Mouse (Mus musculus) embryonic facial prominence, embryonic 12.5 days (tissue): ENCODE data around the gene D10Wsu102e. TPM values are rescaled to one million over a fixed set of nuclear protein-coding genes. Genes with fewer than 3 reads are reported as not detected.
"Not testable (repeated sequence)": the region's sequence is repeated elsewhere in the genome, so short reads cannot be mapped to it uniquely, and the experiment has no call there.

Source experiments
- ATAC-seq: fragments of 200-750 bp; cut with Nextera tagmentation; 2 replicates; pipeline ENCODE4 v1.8.0; 2017; ENCODE audit not compliant: insufficient number of reproducible peaks, insufficient read depth, low FRiP score, low TSS enrichment
- H3K27ac ChIP-seq: fragments of 300-500 bp; sonication (generic); 2 replicates; pipeline ENCODE4 v1.5.1; 2016; ENCODE audit warnings: mild to moderate bottlenecking
- H3K27me3 ChIP-seq: fragments of 300-500 bp; sonication (generic); 2 replicates; pipeline ENCODE4 v1.6.1; 2016; ENCODE audit warnings: mild to moderate bottlenecking, moderate library complexity
- H3K36me3 ChIP-seq: fragments of 300-500 bp; sonication (generic); 2 replicates; pipeline ENCODE4 v1.6.1; 2016; ENCODE audit warnings: mild to moderate bottlenecking
- H3K4me1 ChIP-seq: fragments of 300-500 bp; sonication (generic); 2 replicates; pipeline ENCODE4 v1.6.1; 2016
- H3K4me2 ChIP-seq: fragments of 300-500 bp; sonication (generic); replicated peaks from 2 replicates; pipeline ENCODE4 v1.6.1; 2016; ENCODE audit warnings: mild to moderate bottlenecking, moderate library complexity
- H3K4me3 ChIP-seq: fragments of 300-500 bp; sonication (generic); 2 replicates; pipeline ENCODE4 v1.5.1; 2016; ENCODE audit warnings: mild to moderate bottlenecking
- H3K9ac ChIP-seq: fragments of 300-500 bp; sonication (generic); 2 replicates; pipeline ENCODE4 v1.6.1; 2016; ENCODE audit warnings: mild to moderate bottlenecking, moderate library complexity
- H3K9me3 ChIP-seq: fragments of 300-500 bp; sonication (generic); 2 replicates; pipeline ENCODE4 v1.6.1; 2016; ENCODE audit warnings: mild to moderate bottlenecking, moderate library complexity
- WGBS: fragments of 180-500 bp; shearing (Covaris S2); methylation state at CpG from one replicate; pipeline ENCODE4 v1.1.7; 2016; 5-methylcytosine and 5-hydroxymethylcytosine counted together
- polyA plus RNA-seq: library from polyadenylated mRNA; unstranded; fragments of >200 nt; fragmentation: Nextera tagmentation; extraction: Ambion mirVana; gene quantifications from 2 replicates; pipeline ENCODE4 v1.2.1, GENCODE M21; 2016

Gene D10Wsu102e
- polyA plus RNA-seq, 1 experiment from 2014 or later, result 0.96 TPM

DNA sequence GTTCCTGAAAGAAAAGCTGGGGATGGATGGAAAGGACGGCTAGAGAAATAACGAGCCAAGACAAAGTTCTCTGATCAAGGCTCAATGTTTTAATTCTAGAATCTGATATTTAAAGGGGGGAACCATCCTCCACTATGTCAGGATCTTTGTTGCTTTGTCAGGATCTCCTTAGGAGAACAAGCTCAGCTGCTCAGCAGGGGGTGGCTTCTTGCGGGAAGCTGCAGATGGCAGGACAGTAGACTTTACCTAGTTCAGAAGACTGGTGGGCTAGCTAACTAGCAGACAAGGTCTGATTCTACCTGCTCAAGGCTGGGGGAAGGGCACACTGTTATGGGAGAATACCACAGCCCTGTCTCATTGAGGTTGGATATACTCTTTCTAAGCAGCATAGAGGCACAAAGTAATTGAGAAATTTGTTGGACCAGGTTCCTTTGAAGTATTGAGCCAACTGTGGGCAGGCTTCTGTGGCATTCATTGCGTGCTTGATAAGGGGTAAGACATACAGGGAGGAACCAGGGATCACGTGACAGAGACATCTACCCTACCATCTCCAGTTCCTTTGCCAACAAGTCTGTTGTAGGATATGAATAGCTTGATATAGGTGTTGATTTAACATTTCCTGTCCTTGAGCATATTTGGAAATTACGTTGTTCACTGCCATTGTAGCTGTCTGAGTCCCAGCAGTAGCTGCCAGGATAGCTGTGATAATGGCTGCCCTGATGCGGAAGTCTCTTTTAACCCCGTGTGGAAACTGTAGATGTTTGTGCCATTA is 17.1 kb downstream of the D10Wsu102e start:
- Histone ChIP-seq H3K36me3 (peaks cover 12% of the 10 kb centered on the region), H3K4me1 (no peaks in the 10 kb centered on the region), H3K9ac (no peak overlapping the region), H3K4me2 (no peak overlapping the region), H3K4me3 (no peak overlapping the region), H3K27me3 (no peaks in the 10 kb centered on the region), H3K27ac (no peak overlapping the region), H3K9me3 (no peaks in the 10 kb centered on the region)
- no peak for ATAC-seq
- WGBS, result 92% methylated on average over 8 of the region's 8 CpGs

DNA sequence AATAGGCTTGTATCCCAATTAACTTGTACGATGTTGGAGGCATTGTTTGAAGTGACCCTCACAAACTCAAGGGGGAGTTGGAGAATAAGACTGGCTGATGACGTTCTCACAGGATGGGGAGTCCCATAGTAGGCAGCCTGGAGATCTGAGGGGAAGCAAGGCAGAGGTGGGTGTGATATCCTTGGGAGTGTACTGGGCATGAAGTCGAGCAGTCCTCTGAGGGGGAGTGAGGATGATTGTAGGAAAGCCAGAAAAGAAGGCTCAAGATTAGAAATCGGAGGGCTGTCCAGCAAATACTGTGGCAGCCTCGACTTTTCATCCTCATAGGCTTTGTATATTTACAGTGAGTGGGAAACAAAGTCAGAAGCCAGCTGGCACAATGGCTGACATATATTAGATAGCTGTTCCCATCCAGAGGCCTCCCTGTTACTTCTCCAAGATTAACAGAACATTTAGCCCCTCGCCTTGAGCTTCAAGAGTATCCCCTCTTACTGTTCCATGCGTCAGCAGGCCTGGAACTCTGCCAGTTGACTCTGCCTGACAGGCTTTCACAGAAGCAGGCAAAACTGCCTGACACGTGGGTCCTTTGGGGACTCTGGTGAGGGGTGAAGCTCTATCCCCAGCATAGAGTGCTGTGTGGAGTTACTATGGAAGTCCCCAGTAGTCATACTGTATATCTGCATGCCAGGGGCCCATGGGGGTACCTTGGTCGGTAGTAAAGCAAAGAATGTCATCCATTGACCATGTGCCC is 18.2 kb downstream of the D10Wsu102e start:
- H3K36me3 ChIP-seq, result peaks cover 10% of the 10 kb centered on the region
- H3K4me2 ChIP-seq, result no peak overlapping the region
- no peaks in the 10 kb centered on the region for H3K4me1 ChIP-seq
- H3K4me3 ChIP-seq, result no peak overlapping the region
- WGBS, result 84% methylated on average over 9 of the region's 9 CpGs
- H3K27me3 ChIP-seq, result no peaks in the 10 kb centered on the region
- H3K9ac ChIP-seq, result no peak overlapping the region
- H3K9me3 ChIP-seq, result no peaks in the 10 kb centered on the region
- no peak for ATAC-seq
- no peak overlapping the region for H3K27ac ChIP-seq

DNA sequence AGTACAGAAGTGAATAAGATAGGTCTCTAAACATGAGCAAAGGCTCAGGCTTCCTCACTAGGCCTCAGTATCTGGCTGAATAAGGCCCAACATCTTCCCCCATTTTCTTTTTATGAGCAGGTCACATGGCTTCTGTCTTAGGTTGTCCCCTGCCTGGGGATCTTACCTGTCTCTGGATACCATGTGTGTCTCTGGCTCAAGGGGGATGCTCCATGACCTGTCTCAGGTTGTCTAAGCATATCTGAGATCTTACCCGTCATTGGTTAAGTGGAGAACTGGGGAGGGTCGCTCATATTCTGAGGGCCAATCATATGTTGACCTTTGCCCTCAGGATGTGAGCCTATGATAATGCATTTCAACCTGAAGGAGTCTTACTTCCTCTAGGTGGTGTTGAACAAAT is 20.5 kb downstream of the D10Wsu102e start:
- no peaks in the 10 kb centered on the region for H3K27me3 ChIP-seq
- no peak overlapping the region for H3K27ac ChIP-seq
- no peak overlapping the region for H3K9ac ChIP-seq
- H3K4me2 ChIP-seq, result no peak overlapping the region
- no peak for ATAC-seq
- H3K4me3 ChIP-seq, result no peak overlapping the region
- H3K9me3 ChIP-seq, result no peaks in the 10 kb centered on the region
- peaks cover 10% of the 10 kb centered on the region for H3K36me3 ChIP-seq
- WGBS, result 89% methylated on average over 2 of the region's 2 CpGs
- no peaks in the 10 kb centered on the region for H3K4me1 ChIP-seq

DNA sequence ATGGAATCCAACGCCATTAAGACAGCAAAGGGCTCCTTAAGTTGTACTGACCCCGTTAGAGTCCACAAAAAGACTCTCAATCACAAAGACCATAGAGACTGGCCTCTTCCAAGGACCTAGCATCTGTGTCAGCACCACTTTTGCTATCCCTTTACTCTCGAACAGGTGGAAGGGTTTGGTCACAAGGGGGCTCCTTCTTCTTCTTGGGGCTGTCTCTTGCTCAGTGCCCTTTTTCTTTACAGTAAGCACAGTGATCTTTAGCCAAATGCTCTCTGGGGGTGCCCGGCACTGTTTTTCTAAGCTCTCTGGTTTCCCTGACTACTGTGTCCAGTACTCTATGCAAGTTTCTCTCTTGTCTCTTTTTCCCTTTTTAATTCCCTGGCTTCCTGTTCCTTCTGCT is 22.5 kb downstream of the D10Wsu102e start:
- Histone ChIP-seq H3K4me2 (no peak overlapping the region), H3K27me3 (no peaks in the 10 kb centered on the region), H3K9ac (no peak overlapping the region), H3K4me1 (no peaks in the 10 kb centered on the region), H3K36me3 (peaks cover 10% of the 10 kb centered on the region), H3K4me3 (no peak overlapping the region), H3K27ac (no peak overlapping the region), H3K9me3 (no peaks in the 10 kb centered on the region)
- 83% methylated on average over 4 of the region's 4 CpGs for WGBS
- ATAC-seq, result no peak

DNA sequence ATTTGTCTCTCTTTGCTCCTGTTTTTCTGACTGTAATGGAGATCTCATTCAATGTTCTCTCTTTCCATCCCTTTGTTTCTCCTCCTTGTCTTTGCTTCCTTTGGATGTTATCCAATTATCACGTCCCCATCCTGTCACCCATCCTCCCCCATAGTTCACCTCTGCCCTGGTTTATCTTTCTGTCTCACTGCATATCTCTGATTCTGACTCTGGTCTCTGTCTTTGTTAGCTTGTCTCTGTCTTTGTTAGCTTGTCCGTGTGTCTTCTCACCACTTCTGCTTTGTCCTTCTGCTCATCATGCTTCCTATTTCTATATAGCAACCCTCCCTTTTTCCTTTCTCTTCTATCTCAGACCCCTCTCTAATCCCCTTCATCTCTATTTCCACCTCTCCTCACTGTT is 23.0 kb downstream of the D10Wsu102e start:
- Histone ChIP-seq H3K36me3 (peaks cover 10% of the 10 kb centered on the region), H3K4me2 (no peak overlapping the region), H3K27ac (no peak overlapping the region)

DNA sequence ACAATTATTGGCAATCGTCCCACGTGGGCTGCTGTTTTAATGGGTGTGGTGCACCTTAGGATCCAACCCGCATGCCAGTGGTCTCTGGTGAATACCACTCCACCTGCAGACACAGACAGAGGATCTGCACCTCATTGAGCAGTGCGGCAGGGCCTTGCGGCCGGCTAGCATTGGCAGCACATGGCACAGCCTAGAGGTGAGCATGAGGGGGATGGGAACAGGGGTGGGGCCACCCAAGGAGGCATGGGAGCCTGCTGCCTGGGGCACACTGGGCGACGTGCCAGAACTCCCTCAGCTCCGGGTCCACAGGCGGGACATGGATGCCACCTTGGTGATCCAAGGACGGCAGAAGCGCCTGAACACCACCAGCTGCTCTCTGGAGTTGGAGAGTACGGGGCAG is 23.8 kb downstream of the D10Wsu102e start:
- ATAC-seq, result no peak
- no peak overlapping the region for H3K9ac ChIP-seq
- H3K4me1 ChIP-seq, result no peaks in the 10 kb centered on the region
- no peak overlapping the region for H3K4me2 ChIP-seq
- H3K4me3 ChIP-seq, result no peak overlapping the region
- no peaks in the 10 kb centered on the region for H3K9me3 ChIP-seq
- H3K36me3 ChIP-seq, result peaks cover 10% of the 10 kb centered on the region
- 94% methylated on average over 13 of the region's 13 CpGs for WGBS
- H3K27me3 ChIP-seq, result no peaks in the 10 kb centered on the region
- H3K27ac ChIP-seq, result no peak overlapping the region

More for the DNA sequence above, 23.0 kb downstream of the D10Wsu102e start:
- Histone ChIP-seq H3K4me3 (no peak overlapping the region), H3K4me1 (no peaks in the 10 kb centered on the region), H3K9ac (no peak overlapping the region), H3K9me3 (no peaks in the 10 kb centered on the region), H3K27me3 (no peaks in the 10 kb centered on the region)
- no peak for ATAC-seq
- WGBS, result 81% methylated on average over 2 of the region's 2 CpGs

DNA sequence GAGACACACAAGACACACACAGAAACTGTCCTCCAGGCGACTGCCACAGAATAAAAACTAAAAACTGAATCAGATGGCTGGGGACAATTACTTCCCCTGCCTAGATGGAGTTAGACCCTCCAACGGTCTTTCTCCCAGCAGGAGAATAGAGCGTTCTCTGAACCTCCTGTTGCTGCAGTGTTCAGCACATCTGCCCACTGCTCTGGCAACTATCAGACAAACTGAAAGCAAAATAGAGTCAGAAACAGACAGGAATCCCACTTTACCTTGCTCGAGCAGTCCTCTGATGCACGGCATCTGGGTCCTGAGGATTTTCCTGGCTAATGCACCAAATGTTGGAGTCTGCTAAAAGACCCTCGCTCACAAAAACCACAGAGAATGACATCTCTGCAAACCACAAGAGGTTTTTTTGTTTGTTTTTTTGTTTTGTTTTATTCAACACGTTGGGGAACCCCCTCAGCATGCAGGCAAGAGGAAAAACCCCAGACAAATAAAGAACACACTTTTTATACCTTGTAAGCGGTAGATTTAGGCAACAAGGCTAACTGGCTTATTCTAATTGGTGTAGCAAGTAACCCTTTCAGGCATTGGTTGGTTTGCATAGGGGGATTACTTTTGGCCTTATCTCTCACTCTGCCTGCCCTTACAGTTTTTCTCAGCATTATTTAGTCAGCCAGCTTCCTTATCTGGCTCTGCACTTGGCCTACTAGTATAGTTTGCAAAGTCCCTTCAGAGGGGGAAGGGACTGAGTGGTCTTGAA is 24.6 kb downstream of the D10Wsu102e start:
- no peaks in the 10 kb centered on the region for H3K4me1 ChIP-seq
- no peaks in the 10 kb centered on the region for H3K27me3 ChIP-seq
- H3K4me2 ChIP-seq, result no peak overlapping the region
- H3K36me3 ChIP-seq, result peaks cover 10% of the 10 kb centered on the region
- WGBS, result 89% methylated on average over 8 of the region's 8 CpGs
- H3K9me3 ChIP-seq, result no peaks in the 10 kb centered on the region
- no peak for ATAC-seq
- H3K4me3 ChIP-seq, result no peak overlapping the region
- no peak overlapping the region for H3K9ac ChIP-seq
- H3K27ac ChIP-seq, result no peak overlapping the region

DNA sequence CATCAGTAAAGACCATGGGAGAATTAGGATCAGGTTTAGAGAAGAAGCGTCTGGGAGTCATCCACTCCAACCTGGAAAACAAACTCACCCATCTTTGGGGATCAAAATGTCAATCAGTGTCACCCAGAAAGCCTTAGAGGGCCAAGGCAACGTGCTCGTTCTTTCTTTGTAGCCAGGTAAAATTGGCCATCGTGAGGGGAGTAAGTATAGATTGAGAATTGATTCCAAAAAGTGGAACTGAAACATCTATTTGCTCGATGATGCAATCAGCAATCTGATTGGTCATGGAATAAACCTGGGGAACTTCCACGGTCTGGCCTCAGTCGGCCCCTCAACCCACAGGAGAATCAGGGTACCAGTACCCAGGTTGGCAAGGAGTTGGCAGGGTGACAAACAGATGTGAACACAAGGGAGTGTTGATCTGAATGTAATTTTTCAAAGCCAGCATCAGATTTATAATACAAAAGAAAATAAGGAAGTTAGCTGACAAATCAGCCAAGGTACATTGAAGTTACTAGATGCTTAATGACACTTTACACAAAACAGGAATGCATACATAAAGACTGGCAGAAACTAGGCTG is 25.4 kb downstream of the D10Wsu102e start:
- no peaks in the 10 kb centered on the region for H3K27me3 ChIP-seq
- H3K4me1 ChIP-seq, result no peaks in the 10 kb centered on the region
- H3K4me2 ChIP-seq, result no peak overlapping the region
- no peak overlapping the region for H3K4me3 ChIP-seq
- 94% methylated on average over 7 of the region's 7 CpGs for WGBS
- H3K9ac ChIP-seq, result no peak overlapping the region
- no peak overlapping the region for H3K27ac ChIP-seq
- no peaks in the 10 kb centered on the region for H3K9me3 ChIP-seq
- H3K36me3 ChIP-seq, result peaks cover 10% of the 10 kb centered on the region
- ATAC-seq, result no peak

DNA sequence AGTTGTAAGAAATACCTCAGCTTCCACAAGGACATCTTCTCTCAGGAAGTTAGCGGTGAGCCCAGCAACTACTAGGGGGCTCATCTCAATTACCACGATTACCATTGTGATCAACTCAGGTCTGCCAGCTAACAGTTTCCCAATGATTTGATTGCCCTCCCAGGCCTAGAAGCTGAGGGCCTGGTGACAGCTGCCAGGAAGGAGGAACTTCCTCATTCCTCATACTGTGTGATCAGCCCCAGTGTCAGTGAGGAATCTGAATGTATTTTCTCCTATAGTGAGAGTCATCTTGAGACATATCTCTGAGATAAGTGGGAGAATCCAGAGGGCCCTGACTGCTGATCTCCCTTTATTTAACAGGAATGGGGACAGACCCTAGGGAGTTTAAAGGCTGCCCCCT is 37.3 kb downstream of the D10Wsu102e start:
- no peak for ATAC-seq

DNA sequence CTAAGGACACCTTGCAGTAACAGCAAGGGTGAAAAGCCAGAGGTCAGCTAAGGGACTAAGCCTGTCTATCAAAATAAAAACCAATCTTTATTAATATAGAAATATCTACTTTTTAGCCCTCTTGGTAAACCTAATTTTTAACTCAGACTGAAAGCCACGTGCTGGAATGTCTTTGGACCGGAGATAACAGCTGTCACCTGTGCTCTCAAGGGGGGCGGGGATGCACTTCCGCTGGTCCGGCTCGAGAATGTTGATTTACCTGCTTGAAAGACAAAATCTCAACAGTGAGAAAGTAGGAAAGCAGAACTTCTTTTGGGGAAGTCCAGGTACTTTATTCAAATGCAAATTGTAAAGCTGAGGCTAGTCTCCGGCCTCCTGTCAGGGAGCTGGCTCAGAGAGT is 40.9 kb downstream of the D10Wsu102e start:
- not testable (repeated sequence) for H3K4me3 ChIP-seq, H3K27me3 ChIP-seq, H3K27ac ChIP-seq, H3K9me3 ChIP-seq, H3K4me2 ChIP-seq, ATAC-seq, H3K36me3 ChIP-seq, H3K4me1 ChIP-seq, H3K9ac ChIP-seq
- WGBS, result 82% methylated on average over 7 of the region's 7 CpGs

More for the DNA sequence above, 37.3 kb downstream of the D10Wsu102e start:
- Histone ChIP-seq H3K9me3 (no peaks in the 10 kb centered on the region), H3K27ac (no peak overlapping the region), H3K9ac (no peak overlapping the region; the same call in 1 of the 2 replicates), H3K36me3 (no peaks in the 10 kb centered on the region), H3K27me3 (no peaks in the 10 kb centered on the region), H3K4me1 (no peaks in the 10 kb centered on the region), H3K4me3 (no peak overlapping the region), H3K4me2 (no peak overlapping the region)
- WGBS, result 94% methylated on average over 2 of the region's 2 CpGs

DNA sequence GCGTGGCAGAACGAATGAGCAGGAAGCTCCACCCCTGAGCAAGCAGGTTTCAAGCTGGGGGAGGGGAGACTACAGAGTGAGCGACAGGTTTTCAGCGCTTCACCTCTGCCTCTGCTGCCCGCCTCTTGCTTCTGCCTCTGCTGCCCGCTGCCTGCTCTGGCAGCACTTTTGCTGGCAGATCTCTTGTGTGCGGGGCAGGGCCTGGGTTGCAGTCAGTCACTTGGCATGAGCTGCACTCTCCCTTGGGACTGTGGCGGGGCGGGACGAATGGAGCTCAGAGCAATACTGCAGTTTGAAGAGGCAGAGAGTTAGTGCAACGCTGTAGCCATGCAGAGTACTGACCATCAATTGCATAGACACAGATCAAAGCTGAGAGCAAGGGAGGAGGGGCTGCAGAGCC is 45.0 kb downstream of the D10Wsu102e start:
- Histone ChIP-seq H3K4me3 (no peak overlapping the region), H3K27ac (no peak overlapping the region), H3K9ac (no peak overlapping the region), H3K4me2 (no peak overlapping the region), H3K27me3 (no peaks in the 10 kb centered on the region), H3K9me3 (peaks cover 6% of the 10 kb centered on the region; the same call in 1 of the 2 replicates), H3K36me3 (0 out of 2 replicates have a peak, but pooled peaks cover 8% of the 10 kb centered on the region), H3K4me1 (no peaks in the 10 kb centered on the region)
- no peak for ATAC-seq
- 83% methylated on average over 11 of the region's 11 CpGs for WGBS
